Mouse (Mus musculus): ENCODE results near the gene Emp2. TPM values are rescaled to one million over a fixed set of nuclear protein-coding genes. Genes with fewer than 3 reads are reported as not detected.
A peak's percentile ranks its signal among the peaks of the same experiment; 100 is the strongest.

The Emp2 gene
- polyA plus RNA-seq (2011; ENCODE audit: insufficient read depth, insufficient read length, low read depth, missing spikeins): 22.3 and 22.7 TPM in 2 replicates

DNA sequence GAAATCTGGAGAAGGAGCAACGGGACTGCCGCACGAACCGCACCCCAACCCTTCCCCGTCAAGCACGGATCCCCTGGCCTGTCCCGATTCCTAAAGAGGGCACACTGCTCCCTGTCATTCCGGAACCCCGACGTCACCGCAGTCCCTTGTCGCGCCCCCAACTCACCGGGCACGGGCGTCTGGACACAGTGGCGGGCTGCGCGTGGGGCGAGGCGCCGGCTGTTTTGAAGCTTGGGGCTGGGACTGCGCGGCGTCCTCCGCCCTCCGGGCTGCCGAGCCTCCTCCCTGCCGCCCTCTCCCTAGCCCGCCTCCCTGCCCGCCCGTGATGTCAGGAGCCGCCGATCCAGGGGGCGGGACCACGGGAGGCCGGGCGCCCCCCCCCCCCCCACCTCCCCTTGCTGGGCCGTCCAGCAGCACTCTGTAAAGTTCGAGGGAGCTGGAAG is at the start of gene Emp2:
TSS of gene Emp2 (minus strand) at position 323 of the 443 bp plus-strand sequence.
- no peak for TF ChIP-seq CTCF (IDR thresholded peaks at IDR 0.05; ENCODE audit: low read depth, low read length)
- no peak for TF ChIP-seq POLR2A (IDR thresholded peaks at IDR 0.05; ENCODE audit: insufficient read depth, low read length)
- no peak for TF ChIP-seq EP300 (IDR thresholded peaks at IDR 0.05; ENCODE audit: insufficient read depth, low read depth, low read length)
- H3K27me3 ChIP-seq (ENCODE audit: control insufficient read depth, insufficient read depth, low read length, poor library complexity, severe bottlenecking): peaks cover 2% of the 10 kb centered on the region; the same call in 1 of the 2 replicates
- H3K27ac ChIP-seq (ENCODE audit: insufficient read depth, low read length): no peak within 1 kb of the TSS
- no peaks in the 10 kb centered on the region for H3K36me3 ChIP-seq (ENCODE audit: control insufficient read depth, insufficient read depth, low read length, poor library complexity, severe bottlenecking)
- H3K4me1 ChIP-seq (ENCODE audit: control insufficient read depth, insufficient read depth, low read length): peaks cover 2% of the 10 kb centered on the region
- H3K4me3 ChIP-seq (ENCODE audit: low read depth, low read length): peak within 1 kb of the TSS; percentile 56
- peak within 1 kb of the TSS; percentile 33 for H3K9ac ChIP-seq (ENCODE audit: low read depth, poor library complexity, severe bottlenecking)
- no peaks in the 10 kb centered on the region for H3K9me3 ChIP-seq (replicated peaks; ENCODE audit: control insufficient read depth, insufficient read depth, low read length, poor library complexity, severe bottlenecking)

DNA sequence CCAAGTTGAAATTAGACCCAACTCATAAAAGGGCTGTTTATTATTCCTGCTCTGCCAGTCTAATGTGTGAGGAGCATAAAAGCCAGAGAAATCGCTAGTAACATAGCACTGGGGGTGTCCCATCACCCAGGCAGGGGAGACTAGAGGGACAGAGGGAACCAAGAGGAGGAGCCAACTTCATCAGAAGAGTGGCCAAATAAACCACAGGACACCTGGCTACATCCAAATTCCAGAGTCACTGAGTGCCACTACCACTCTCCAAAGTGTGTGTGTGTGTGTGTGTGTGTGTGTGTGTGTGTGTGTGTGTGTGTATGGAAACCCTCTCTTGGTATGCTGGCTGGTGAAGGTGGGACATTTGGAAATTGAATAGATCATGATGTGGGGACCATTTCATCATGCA is 49.3 kb upstream of the Emp2 start:
- TF ChIP-seq POLR2A (IDR thresholded peaks at IDR 0.05; ENCODE audit: insufficient read depth, low read length) (no peak), EP300 (IDR thresholded peaks at IDR 0.05; ENCODE audit: insufficient read depth, low read depth, low read length) (no peak)
- Histone ChIP-seq H3K36me3 (ENCODE audit: control insufficient read depth, insufficient read depth, low read length, poor library complexity, severe bottlenecking) (no peaks in the 10 kb centered on the region), H3K9ac (ENCODE audit: low read depth, poor library complexity, severe bottlenecking) (no peak overlapping the region), H3K4me3 (ENCODE audit: low read depth, low read length) (no peak overlapping the region), H3K9me3 (replicated peaks; ENCODE audit: control insufficient read depth, insufficient read depth, low read length, poor library complexity, severe bottlenecking) (no peaks in the 10 kb centered on the region), H3K27ac (ENCODE audit: insufficient read depth, low read length) (no peak overlapping the region), H3K4me1 (ENCODE audit: control insufficient read depth, insufficient read depth, low read length) (peaks cover 9% of the 10 kb centered on the region), H3K27me3 (ENCODE audit: control insufficient read depth, insufficient read depth, low read length, poor library complexity, severe bottlenecking) (no peaks in the 10 kb centered on the region)

DNA sequence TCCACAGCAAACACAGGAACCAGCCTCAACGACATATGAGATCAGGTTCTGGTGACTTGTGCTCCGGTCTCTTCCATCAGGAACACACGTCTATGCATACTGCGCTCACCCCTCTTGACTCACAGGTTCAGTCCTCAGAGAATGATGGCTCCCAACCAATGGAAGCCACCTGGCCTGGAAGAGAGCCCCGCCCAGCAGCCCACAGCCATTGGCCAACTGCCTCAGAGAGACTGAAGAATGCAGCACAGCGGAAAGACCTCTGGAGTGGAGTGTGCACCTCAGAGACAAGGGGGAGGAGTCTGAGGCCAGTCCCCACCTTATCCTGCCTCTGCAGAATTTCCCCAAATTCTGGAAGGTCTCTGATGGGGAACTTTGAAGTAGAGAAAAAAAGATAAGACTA is 45.5 kb upstream of the Emp2 start:
- Histone ChIP-seq H3K27me3 (ENCODE audit: control insufficient read depth, insufficient read depth, low read length, poor library complexity, severe bottlenecking) (no peaks in the 10 kb centered on the region), H3K4me3 (ENCODE audit: low read depth, low read length) (no peak overlapping the region), H3K4me1 (ENCODE audit: control insufficient read depth, insufficient read depth, low read length) (peaks cover 3% of the 10 kb centered on the region), H3K9ac (ENCODE audit: low read depth, poor library complexity, severe bottlenecking) (no peak overlapping the region), H3K9me3 (replicated peaks; ENCODE audit: control insufficient read depth, insufficient read depth, low read length, poor library complexity, severe bottlenecking) (no peaks in the 10 kb centered on the region), H3K27ac (ENCODE audit: insufficient read depth, low read length) (no peak overlapping the region), H3K36me3 (ENCODE audit: control insufficient read depth, insufficient read depth, low read length, poor library complexity, severe bottlenecking) (no peaks in the 10 kb centered on the region)
- TF ChIP-seq CTCF (IDR thresholded peaks at IDR 0.05; ENCODE audit: low read depth, low read length): no peak
- no peak for TF ChIP-seq POLR2A (IDR thresholded peaks at IDR 0.05; ENCODE audit: insufficient read depth, low read length)
- TF ChIP-seq EP300 (IDR thresholded peaks at IDR 0.05; ENCODE audit: insufficient read depth, low read depth, low read length): no peak

DNA sequence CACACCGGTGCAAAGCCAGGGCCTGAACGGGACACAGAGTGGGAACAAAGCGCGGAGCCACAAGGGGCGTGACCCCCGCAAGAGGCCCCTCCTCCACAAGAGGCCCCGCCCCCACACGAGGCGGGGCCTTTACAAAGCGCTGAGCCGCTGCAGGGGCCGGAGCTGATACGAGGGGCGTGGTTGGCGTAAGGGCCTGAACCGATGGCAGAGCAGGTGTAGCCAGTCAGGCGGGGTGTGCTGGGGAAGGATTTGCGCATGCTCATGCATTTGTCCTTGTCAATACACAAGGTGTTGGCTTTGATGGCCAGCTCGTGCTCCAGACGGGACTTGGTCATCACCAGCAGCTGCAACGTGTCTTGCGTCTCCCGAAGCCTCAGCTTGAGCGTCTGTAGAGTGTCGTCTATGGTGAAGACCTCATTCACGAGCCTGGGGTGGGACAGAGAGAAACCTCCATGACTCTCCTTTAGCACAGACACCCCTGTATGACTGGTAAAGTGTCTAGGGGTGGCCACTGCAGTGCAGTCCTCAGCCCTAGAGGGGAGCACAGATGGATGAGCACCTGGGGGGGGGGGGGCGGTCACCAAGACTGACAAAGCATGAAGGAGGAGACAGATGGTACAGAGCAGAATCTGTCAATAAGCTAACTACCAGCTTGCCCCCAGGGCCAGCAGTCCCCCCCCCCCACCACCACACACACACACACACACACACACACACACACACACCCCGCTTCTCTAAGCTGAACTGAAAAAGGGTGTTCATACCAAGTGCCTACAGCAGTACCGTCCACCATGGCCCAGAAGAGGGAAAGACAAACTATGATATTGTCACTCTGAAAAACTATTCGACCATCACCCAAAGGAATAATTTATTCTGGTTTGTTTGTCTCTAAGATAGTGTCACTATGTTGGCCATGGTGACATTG is 44.5 kb upstream of the Emp2 start:
- H3K9ac ChIP-seq (ENCODE audit: low read depth, poor library complexity, severe bottlenecking): no peak overlapping the region
- H3K27ac ChIP-seq (ENCODE audit: insufficient read depth, low read length): no peak overlapping the region

DNA sequence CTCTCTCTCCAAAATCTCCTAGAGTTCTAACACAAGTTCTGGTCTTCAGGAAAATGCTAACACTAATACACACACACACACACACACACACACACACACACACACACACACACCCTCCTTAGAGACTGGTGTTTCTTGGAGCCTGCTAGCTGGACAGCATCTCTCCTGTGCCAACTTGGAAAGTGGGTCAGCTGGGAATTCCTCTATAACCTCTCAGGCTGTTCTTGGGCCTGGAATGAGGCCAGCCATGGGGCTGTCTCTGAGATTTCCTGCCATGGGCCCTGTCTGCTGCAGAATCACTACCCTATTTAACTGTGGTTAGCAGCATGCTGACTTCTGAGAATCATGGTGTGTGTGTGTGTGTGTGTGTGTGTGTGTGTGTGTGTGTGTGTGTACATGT is 41.2 kb upstream of the Emp2 start:
- Histone ChIP-seq H3K27me3 (ENCODE audit: control insufficient read depth, insufficient read depth, low read length, poor library complexity, severe bottlenecking) (no peaks in the 10 kb centered on the region), H3K27ac (ENCODE audit: insufficient read depth, low read length) (no peak overlapping the region), H3K36me3 (ENCODE audit: control insufficient read depth, insufficient read depth, low read length, poor library complexity, severe bottlenecking) (no peaks in the 10 kb centered on the region), H3K9me3 (replicated peaks; ENCODE audit: control insufficient read depth, insufficient read depth, low read length, poor library complexity, severe bottlenecking) (no peaks in the 10 kb centered on the region), H3K4me3 (ENCODE audit: low read depth, low read length) (no peak overlapping the region), H3K4me1 (ENCODE audit: control insufficient read depth, insufficient read depth, low read length) (peaks cover 4% of the 10 kb centered on the region), H3K9ac (ENCODE audit: low read depth, poor library complexity, severe bottlenecking) (no peak overlapping the region)
- TF ChIP-seq POLR2A (IDR thresholded peaks at IDR 0.05; ENCODE audit: insufficient read depth, low read length) (no peak), EP300 (IDR thresholded peaks at IDR 0.05; ENCODE audit: insufficient read depth, low read depth, low read length) (no peak), CTCF (IDR thresholded peaks at IDR 0.05; ENCODE audit: low read depth, low read length) (no peak)

More for the DNA sequence above, 44.5 kb upstream of the Emp2 start:
- TF ChIP-seq CTCF (IDR thresholded peaks at IDR 0.05; ENCODE audit: low read depth, low read length) (no peak), EP300 (IDR thresholded peaks at IDR 0.05; ENCODE audit: insufficient read depth, low read depth, low read length) (peak; percentile 60; the same call in 1 of the 2 replicates), POLR2A (IDR thresholded peaks at IDR 0.05; ENCODE audit: insufficient read depth, low read length) (peak; percentile 7)
- Histone ChIP-seq H3K36me3 (ENCODE audit: control insufficient read depth, insufficient read depth, low read length, poor library complexity, severe bottlenecking) (no peaks in the 10 kb centered on the region), H3K4me1 (ENCODE audit: control insufficient read depth, insufficient read depth, low read length) (peaks cover 3% of the 10 kb centered on the region), H3K27me3 (ENCODE audit: control insufficient read depth, insufficient read depth, low read length, poor library complexity, severe bottlenecking) (no peaks in the 10 kb centered on the region), H3K4me3 (ENCODE audit: low read depth, low read length) (peak overlapping the region; percentile 23; the same call in 1 of the 2 replicates), H3K9me3 (replicated peaks; ENCODE audit: control insufficient read depth, insufficient read depth, low read length, poor library complexity, severe bottlenecking) (no peaks in the 10 kb centered on the region)
